Mouse (Mus musculus) G1E (cell line): Measurements from ENCODE around the gene Ccr1l1.

Source experiments
- CTCF ChIP-seq: IDR thresholded peaks from 2 replicates; pipeline ENCODE4 v1.5.1; 2012; ENCODE audit warnings: low read depth, low read length, inconsistent platforms, mixed read lengths
- GATA1 ChIP-seq: IDR thresholded peaks from 2 replicates; pipeline ENCODE4 v1.6.1; 2012; ENCODE audit warnings: borderline replicate concordance, low read length, inconsistent platforms, mixed read lengths
- GATA2 ChIP-seq: IDR thresholded peaks from 2 replicates; pipeline ENCODE4 v1.6.1; 2012; ENCODE audit warnings: low read depth, low read length, inconsistent platforms, borderline replicate concordance
- POLR2AphosphoS5 ChIP-seq: IDR thresholded peaks from 2 replicates; pipeline ENCODE4 v1.6.1; 2012; ENCODE audit warnings: low read depth, low read length, inconsistent platforms; ENCODE audit not compliant: insufficient replicate concordance
- TAL1 ChIP-seq: conservative IDR thresholded peaks from 2 replicates; pipeline ENCODE4 v1.6.1; 2012; ENCODE audit warnings: low read depth, low read length, inconsistent platforms, mixed read lengths

DNA sequence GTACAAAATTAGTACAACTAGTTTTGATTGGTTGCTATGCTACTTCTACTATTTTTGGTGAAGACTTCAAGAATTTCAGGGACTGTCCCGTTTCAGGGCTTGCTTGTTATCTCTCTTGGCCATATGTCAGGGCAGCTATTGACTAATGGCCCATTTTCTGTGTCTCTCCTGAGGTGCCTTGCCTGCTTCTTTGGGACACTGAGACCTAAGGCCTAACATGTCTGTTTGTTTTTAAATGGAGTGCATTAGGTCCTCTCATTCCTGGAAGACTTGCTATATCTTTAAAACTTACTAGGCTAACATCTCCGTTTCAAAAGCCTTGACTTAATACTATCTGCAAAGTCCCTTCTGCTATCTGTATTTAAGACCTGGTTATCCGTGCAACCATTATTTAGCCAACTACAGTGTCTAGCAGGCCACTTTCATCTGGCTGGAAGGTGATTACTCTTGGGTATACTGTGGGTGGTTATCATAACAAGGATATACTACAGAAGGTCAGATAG lies 20.2 kb downstream of the Ccr1l1 start:
- TF ChIP-seq CTCF = no peak
- no peak for TF ChIP-seq POLR2AphosphoS5
- TF ChIP-seq TAL1 = peak; percentile 88
- TF ChIP-seq GATA1 = no peak
- no peak for TF ChIP-seq GATA2
